Mouse (Mus musculus): ENCODE measurements around the gene Adam29.

The Adam29 gene

GRCm38 (mm10) chr8:55906848-55907247 is at the start of gene Adam29:
TSS of gene Adam29 (minus strand) at chr8:55906948.
- no peak for DNase-seq

- DNase-seq = peak; percentile 83
Observed at GRCm38 (mm10) chr8:55940526-55940880, 33.8 kb upstream of the Adam29 start.

GRCm38 (mm10) chr8:55939870-55940525 is 33.2 kb upstream of the Adam29 start, which contains the start of gene Glra3:
TSS of gene Glra3 (plus strand) at chr8:55940460.
- peak; percentile 78 for DNase-seq

All from retina, postnatal 1 day (tissue).